Mouse (Mus musculus) embryonic fibroblast, embryonic 13.5 days (primary cell): ENCODE measurements around the gene Dhrs7b.

Experiments
- CTCF ChIP-seq: IDR thresholded peaks from 2 replicates; pipeline ENCODE4 v1.5.1; 2011; ENCODE audit warnings: mild to moderate bottlenecking, control low read depth, low read length, moderate library complexity, borderline replicate concordance; ENCODE audit not compliant: insufficient read depth
- POLR2A ChIP-seq: IDR thresholded peaks from 2 replicates; pipeline ENCODE4 v1.6.1; 2011; ENCODE audit warnings: low read depth, mild to moderate bottlenecking, control low read depth, low read length, moderate library complexity

DNA sequence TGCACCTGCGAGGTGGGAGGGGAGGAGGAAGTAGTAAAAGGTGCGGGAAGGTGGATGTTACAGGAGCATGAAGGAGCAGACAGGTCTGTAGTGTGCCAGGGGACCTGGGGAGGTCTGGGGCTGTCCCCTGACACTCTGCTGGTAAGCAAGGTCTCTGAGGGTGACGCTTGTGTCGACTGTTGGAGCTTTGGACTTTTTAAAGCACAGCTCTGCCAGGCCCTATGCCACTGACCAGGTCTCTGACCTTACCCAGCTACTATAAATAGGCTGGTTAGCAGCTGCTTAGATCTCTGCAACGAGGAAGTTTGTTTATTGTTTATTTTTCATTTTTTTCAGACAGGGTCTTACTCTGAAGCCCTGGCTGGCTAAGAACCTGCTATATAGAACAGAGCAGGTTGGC is 15.0 kb downstream of the Dhrs7b start:
- no peak for TF ChIP-seq POLR2A
- no peak for TF ChIP-seq CTCF
